Mouse (Mus musculus): ENCODE data around the gene Notch2. TPM values are rescaled to one million over a fixed set of nuclear protein-coding genes. Genes with fewer than 3 reads are reported as not detected.

The Notch2 gene
- polyA plus RNA-seq (2012; rRNA removed): 4.3 and 5.2 TPM in 2 replicates

DNA sequence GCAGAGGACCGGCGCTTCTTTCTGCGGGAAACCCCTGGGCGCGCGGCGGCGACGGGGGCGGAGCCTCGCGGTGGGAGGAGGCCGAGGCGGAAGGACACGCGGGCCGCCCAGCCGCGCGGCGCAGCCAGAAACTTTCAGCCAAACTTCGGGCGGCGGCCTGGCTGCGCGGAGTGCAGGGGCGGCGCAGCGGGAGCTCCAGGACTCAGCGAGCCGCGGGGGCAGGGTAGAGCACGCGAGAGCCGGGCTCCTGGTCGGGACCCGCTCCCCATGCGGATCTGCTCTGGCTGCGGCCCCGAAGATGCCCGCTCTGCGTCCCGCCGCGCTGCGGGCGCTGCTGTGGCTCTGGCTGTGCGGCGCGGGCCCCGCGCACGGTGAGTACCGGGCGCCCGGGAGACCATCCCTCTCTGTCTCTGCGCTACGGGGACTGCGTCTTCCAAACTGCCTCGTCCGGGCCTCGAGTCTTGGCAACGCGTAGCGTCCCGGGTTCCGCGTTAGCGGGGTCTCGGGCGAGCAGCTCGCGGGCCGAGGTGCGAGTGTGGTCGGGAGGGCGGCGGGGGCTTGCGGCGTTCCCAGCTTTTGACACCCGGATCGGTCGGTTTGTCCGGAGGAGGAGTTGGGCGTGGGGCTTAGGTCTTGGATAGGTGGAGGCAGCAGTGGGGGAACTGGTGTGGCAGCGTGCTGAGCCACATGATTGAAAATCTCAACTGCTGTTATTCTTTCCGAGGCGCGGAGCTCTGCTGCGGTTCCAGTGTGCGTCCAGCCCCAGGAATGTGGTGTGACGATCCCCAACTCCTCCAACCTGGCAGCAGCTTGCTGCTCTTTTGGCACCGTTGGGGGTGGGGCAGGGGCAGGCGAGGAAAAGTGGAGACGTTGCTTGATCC lies at the start of gene Notch2:
Notch2 (plus strand) TSS at position 127 of the 881 bp plus-strand sequence.
- TF ChIP-seq POLR2A (IDR thresholded peaks at IDR 0.05; ENCODE audit: control insufficient read depth, low read depth, low read length) (no peak; the same call in 1 of the 2 replicates), CTCF (IDR thresholded peaks at IDR 0.05; ENCODE audit: control insufficient read depth, insufficient read depth, insufficient replicate concordance, low read depth, low read length) (no peak)
- Histone ChIP-seq H3K4me3 (ENCODE audit: control insufficient read depth, low read depth, low read length) (peak within 1 kb of the TSS; percentile 88), H3K36me3 (ENCODE audit: control insufficient read depth, insufficient read depth, low read length) (no peaks in the 10 kb centered on the region), H3K4me1 (ENCODE audit: control insufficient read depth, insufficient read depth, low read length) (no peaks in the 10 kb centered on the region; the same call in 1 of the 2 replicates), H3K27ac (ENCODE audit: control insufficient read depth, insufficient read depth, low read depth, low read length) (peak within 1 kb of the TSS; percentile 50), H3K27me3 (ENCODE audit: control insufficient read depth, insufficient read depth, low read length) (no peaks in the 10 kb centered on the region)

DNA sequence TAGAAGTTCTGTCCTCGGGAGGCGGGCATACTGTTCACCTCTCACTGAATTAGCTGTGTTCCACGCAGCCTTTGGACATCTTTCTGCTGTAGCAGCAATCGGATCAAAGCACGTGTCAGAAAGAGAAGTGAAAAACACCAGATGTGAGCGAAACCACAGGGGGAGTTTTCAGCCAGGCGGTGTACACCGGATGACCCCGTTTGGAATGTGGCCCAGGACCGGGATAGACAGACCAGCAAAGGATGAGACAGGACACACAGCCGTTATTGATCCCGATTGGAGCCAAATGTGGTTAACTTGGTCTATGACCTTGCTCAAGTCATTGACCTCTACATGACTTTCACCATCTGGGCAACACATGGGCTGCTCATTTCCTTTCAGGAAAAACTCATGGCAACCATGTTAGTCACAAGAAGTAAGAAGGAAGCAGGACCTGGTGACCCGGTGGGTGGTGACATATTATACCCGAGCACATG lies 48.4 kb upstream of the Notch2 start:
- Histone ChIP-seq H3K27ac (ENCODE audit: control insufficient read depth, insufficient read depth, low read depth, low read length) (no peak overlapping the region), H3K36me3 (ENCODE audit: control insufficient read depth, insufficient read depth, low read length) (no peaks in the 10 kb centered on the region), H3K4me3 (ENCODE audit: control insufficient read depth, low read depth, low read length) (no peak overlapping the region), H3K27me3 (ENCODE audit: control insufficient read depth, insufficient read depth, low read length) (no peaks in the 10 kb centered on the region), H3K4me1 (ENCODE audit: control insufficient read depth, insufficient read depth, low read length) (peaks cover 4% of the 10 kb centered on the region)
- TF ChIP-seq CTCF (IDR thresholded peaks at IDR 0.05; ENCODE audit: control insufficient read depth, insufficient read depth, insufficient replicate concordance, low read depth, low read length) (no peak), POLR2A (IDR thresholded peaks at IDR 0.05; ENCODE audit: control insufficient read depth, low read depth, low read length) (no peak)

DNA sequence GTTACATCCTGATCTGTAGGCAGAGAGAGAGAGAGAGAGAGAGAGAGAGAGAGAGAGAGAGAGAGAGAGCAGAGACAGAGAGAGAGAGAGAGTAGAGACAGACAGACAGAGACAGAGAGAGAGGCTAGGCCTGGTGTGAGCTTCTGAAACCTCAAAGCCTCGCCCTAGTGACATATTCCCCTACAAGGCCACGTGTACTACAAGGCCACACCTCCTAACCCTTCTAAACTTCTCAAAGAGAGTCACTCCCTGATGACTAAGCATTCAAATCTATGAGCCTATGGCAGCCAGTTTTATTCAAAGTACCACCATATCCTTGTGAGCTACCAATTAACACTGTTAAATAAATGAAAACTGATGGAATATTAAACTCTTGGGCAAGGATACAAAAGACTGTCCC lies 45.7 kb upstream of the Notch2 start:
- no peak for TF ChIP-seq CTCF (IDR thresholded peaks at IDR 0.05; ENCODE audit: control insufficient read depth, insufficient read depth, insufficient replicate concordance, low read depth, low read length)
- no peak for TF ChIP-seq POLR2A (IDR thresholded peaks at IDR 0.05; ENCODE audit: control insufficient read depth, low read depth, low read length)
- H3K27ac ChIP-seq (ENCODE audit: control insufficient read depth, insufficient read depth, low read depth, low read length): no peak overlapping the region
- no peaks in the 10 kb centered on the region for H3K36me3 ChIP-seq (ENCODE audit: control insufficient read depth, insufficient read depth, low read length)
- H3K4me1 ChIP-seq (ENCODE audit: control insufficient read depth, insufficient read depth, low read length): peaks cover 3% of the 10 kb centered on the region; the same call in 1 of the 2 replicates
- H3K4me3 ChIP-seq (ENCODE audit: control insufficient read depth, low read depth, low read length): no peak overlapping the region
- H3K27me3 ChIP-seq (ENCODE audit: control insufficient read depth, insufficient read depth, low read length): no peaks in the 10 kb centered on the region

DNA sequence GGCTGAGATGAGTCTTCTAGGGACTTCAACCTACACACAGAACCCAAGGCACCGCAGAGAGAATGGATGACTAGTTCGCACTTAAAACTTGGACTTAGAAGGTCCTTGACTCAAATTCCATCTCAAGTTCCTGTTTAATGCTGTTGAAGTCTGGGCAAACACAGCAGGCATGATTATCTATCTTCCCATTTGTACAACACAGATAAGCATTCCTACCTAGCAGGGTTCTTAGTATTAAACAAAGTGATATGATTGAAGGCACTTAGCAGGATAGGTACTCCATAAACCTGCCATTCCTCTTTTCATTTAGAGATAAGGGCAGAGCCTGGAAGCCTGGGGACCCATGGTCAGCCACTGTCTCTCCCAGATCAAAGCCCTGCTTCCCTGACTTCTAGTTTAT lies 45.1 kb upstream of the Notch2 start:
- TF ChIP-seq POLR2A (IDR thresholded peaks at IDR 0.05; ENCODE audit: control insufficient read depth, low read depth, low read length): no peak
- no peak for TF ChIP-seq CTCF (IDR thresholded peaks at IDR 0.05; ENCODE audit: control insufficient read depth, insufficient read depth, insufficient replicate concordance, low read depth, low read length)
- Histone ChIP-seq H3K4me1 (ENCODE audit: control insufficient read depth, insufficient read depth, low read length) (peaks cover 3% of the 10 kb centered on the region; the same call in 1 of the 2 replicates), H3K27me3 (ENCODE audit: control insufficient read depth, insufficient read depth, low read length) (no peaks in the 10 kb centered on the region), H3K4me3 (ENCODE audit: control insufficient read depth, low read depth, low read length) (no peak overlapping the region), H3K36me3 (ENCODE audit: control insufficient read depth, insufficient read depth, low read length) (no peaks in the 10 kb centered on the region), H3K27ac (ENCODE audit: control insufficient read depth, insufficient read depth, low read depth, low read length) (no peak overlapping the region)

DNA sequence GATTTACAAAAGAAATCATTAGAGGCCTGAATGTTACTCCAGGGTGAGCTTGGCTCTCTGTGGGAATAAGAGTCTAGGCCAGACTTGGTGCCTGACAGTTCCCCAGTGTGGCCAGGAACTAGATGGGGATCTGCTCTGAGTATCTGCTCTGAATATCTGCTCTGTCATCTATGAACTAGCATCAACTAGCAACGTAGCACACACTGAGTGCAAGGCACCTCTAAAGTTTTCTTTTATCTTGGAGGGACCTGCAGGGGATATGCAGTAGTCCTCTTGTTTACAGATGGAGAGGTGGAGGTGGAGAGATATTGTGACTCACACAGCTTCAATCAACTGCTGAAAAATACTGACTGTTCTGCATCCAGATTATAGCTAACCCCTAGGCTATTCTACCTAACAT lies 44.3 kb upstream of the Notch2 start:
- no peak for TF ChIP-seq CTCF (IDR thresholded peaks at IDR 0.05; ENCODE audit: control insufficient read depth, insufficient read depth, insufficient replicate concordance, low read depth, low read length)
- TF ChIP-seq POLR2A (IDR thresholded peaks at IDR 0.05; ENCODE audit: control insufficient read depth, low read depth, low read length): no peak
- no peak overlapping the region for H3K4me3 ChIP-seq (ENCODE audit: control insufficient read depth, low read depth, low read length)
- H3K4me1 ChIP-seq (ENCODE audit: control insufficient read depth, insufficient read depth, low read length): peaks cover 3% of the 10 kb centered on the region; the same call in 1 of the 2 replicates
- H3K27ac ChIP-seq (ENCODE audit: control insufficient read depth, insufficient read depth, low read depth, low read length): no peak overlapping the region
- H3K27me3 ChIP-seq (ENCODE audit: control insufficient read depth, insufficient read depth, low read length): no peaks in the 10 kb centered on the region
- no peaks in the 10 kb centered on the region for H3K36me3 ChIP-seq (ENCODE audit: control insufficient read depth, insufficient read depth, low read length)

DNA sequence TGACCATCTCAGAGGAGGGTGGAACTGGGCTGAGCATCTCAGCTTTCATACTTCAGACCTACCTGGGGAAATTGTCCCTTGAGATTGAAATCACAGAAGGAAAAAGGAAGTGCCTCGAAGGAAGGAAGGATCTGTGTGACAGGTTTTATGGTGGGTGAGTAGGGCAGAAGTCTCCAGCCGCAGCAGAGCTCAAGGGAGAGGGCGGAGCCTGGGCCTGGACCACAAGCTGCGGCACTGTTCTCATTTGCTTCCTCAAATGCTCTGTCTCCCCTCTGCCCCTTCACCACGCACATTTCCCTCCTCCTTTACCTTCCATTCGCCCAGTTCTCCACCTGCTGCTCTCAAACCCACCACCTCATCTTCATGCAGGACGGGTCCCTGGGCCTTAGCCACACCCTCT lies 42.2 kb upstream of the Notch2 start:
- H3K27ac ChIP-seq (ENCODE audit: control insufficient read depth, insufficient read depth, low read depth, low read length): no peak overlapping the region
- no peaks in the 10 kb centered on the region for H3K27me3 ChIP-seq (ENCODE audit: control insufficient read depth, insufficient read depth, low read length)
- no peak for TF ChIP-seq POLR2A (IDR thresholded peaks at IDR 0.05; ENCODE audit: control insufficient read depth, low read depth, low read length)
- TF ChIP-seq CTCF (IDR thresholded peaks at IDR 0.05; ENCODE audit: control insufficient read depth, insufficient read depth, insufficient replicate concordance, low read depth, low read length): no peak
- H3K4me1 ChIP-seq (ENCODE audit: control insufficient read depth, insufficient read depth, low read length): peaks cover 3% of the 10 kb centered on the region; the same call in 1 of the 2 replicates
- no peak overlapping the region for H3K4me3 ChIP-seq (ENCODE audit: control insufficient read depth, low read depth, low read length)
- no peaks in the 10 kb centered on the region for H3K36me3 ChIP-seq (ENCODE audit: control insufficient read depth, insufficient read depth, low read length)

DNA sequence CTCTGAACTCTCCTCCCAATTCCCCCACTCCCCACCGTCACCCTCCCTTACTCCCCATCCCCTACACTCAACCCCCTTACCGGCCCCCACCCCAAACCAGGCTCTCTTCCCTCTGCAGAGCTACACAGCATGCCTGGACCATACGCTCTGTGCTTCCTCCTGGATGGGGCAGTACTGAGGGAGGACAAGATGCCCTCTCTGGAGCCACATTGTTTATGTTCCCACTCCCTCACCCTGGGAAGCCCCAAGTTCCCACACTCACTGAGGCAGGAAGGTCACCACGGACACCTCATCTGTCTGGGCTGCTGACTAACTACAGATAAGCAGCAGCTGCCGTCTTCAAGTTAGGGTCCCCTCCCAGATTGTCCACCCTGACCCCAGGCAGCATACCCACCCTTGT lies 41.1 kb upstream of the Notch2 start:
- TF ChIP-seq POLR2A (IDR thresholded peaks at IDR 0.05; ENCODE audit: control insufficient read depth, low read depth, low read length) (no peak), CTCF (IDR thresholded peaks at IDR 0.05; ENCODE audit: control insufficient read depth, insufficient read depth, insufficient replicate concordance, low read depth, low read length) (no peak)
- Histone ChIP-seq H3K27ac (ENCODE audit: control insufficient read depth, insufficient read depth, low read depth, low read length) (no peak overlapping the region), H3K36me3 (ENCODE audit: control insufficient read depth, insufficient read depth, low read length) (no peaks in the 10 kb centered on the region), H3K27me3 (ENCODE audit: control insufficient read depth, insufficient read depth, low read length) (no peaks in the 10 kb centered on the region), H3K4me1 (ENCODE audit: control insufficient read depth, insufficient read depth, low read length) (peaks cover 3% of the 10 kb centered on the region; the same call in 1 of the 2 replicates), H3K4me3 (ENCODE audit: control insufficient read depth, low read depth, low read length) (no peak overlapping the region)

All from testis, adult 2 months (tissue).